7 mouse cellular contexts compared by ENCODE assay signal in the genomic region with DNA sequence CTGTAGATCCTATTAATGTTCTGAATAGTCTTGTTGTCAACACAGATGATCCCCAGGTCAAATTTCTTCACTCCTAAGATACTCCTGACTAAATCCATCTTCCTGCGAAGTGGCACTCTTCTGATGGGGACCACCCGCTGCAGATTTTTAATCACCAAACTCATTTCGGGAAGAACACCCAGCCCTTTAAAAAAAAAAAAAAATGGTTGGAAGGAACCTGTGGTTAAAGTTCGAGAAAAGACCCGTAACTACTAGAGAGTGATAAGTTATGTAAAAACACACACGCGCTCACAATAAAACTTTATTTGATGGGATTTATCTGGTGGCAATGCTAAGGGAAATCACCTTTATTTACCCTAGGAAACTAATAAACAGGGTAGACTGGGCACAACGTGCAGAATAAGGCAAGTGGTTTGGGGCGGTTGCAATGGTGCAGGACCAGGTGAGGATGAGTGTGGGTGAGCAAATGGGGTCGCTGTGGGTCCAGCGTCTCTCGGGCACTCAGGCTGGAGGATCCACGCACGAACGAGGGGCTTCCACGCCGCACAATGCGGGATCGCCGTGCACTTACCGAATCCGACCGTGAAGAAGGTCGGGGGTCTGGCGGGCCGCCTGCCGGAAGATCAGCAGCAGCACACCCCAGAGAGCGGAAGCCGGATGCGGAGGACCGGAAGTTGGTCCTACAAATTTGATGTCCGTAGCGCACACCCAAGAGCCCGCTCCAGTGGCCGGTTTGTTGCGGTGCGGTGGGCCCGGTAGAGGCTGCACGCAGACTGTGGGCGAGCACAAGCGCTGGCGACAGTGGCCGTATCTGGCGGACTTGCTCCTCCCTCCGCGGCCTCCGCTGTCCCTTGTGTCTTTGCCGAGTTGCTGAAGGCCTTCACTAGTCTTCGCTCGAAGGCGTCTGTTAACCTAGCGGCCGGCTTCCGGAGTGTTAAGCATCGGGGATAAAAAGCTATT. TPM values are rescaled to one million over a fixed set of nuclear protein-coding genes. Genes with fewer than 3 reads are reported as not detected.
DNase-seq lines count a peak whose midpoint lies in the region; ATAC-seq and TF ChIP-seq lines count a peak whose summit lies in the region.

A gene (plus strand): TSS at position 725 of the 960 bp plus-strand sequence.
A gene (minus strand): TSS at position 912 of the 960 bp plus-strand sequence.

- peak; percentile 91 for ATAC-seq in intestine, postnatal 0 days
- ATAC-seq in midbrain, embryonic 12.5 days (ENCODE audit: low FRiP score, low read depth) = peak; percentile 98

- intact Hi-C loops in left cerebral cortex, postnatal 4 days (cut with DNase I) = no loop called here

- DNase-seq in adrenal gland, adult 8-10 months = peak; percentile 77
- peak; percentile 90 for DNase-seq in embryo, embryonic 9.5 days (ENCODE audit: extremely low spot score)
- peak; percentile 24 for DNase-seq in gonadal fat pad, adult 2 months (ENCODE audit: low read depth)
- peak; percentile 90 for DNase-seq in left cerebral cortex, postnatal 4 days

- peak; percentile 69 for TF ChIP-seq CTCF in intestine, postnatal 0 days (IDR thresholded peaks at IDR 0.05; ENCODE audit: low read depth)
- TF ChIP-seq CTCF in small intestine, adult 2 months (IDR thresholded peaks at IDR 0.05; ENCODE audit: extremely low read depth, insufficient read length, insufficient replicate concordance, low read depth, low read length) = peak; percentile 60

- no peaks in the 10 kb centered on the region for H3K4me1 ChIP-seq in intestine, postnatal 0 days (replicated peaks; ENCODE audit: control insufficient read depth, insufficient read depth, low read length)
- peaks cover 10% of the 10 kb centered on the region for H3K4me1 ChIP-seq in midbrain, embryonic 12.5 days
- no peaks in the 10 kb centered on the region for H3K4me1 ChIP-seq in small intestine, adult 2 months (ENCODE audit: control insufficient read depth, insufficient read depth, insufficient read length, low read length)

- TF ChIP-seq POLR2A in small intestine, adult 2 months (IDR thresholded peaks at IDR 0.05; ENCODE audit: low read depth, low read length) = peak; percentile 72

- H3K27me3 ChIP-seq in intestine, postnatal 0 days (replicated peaks; ENCODE audit: control insufficient read depth, insufficient read depth, low read length) = no peaks in the 10 kb centered on the region
- no peaks in the 10 kb centered on the region for H3K27me3 ChIP-seq in midbrain, embryonic 12.5 days
- H3K27me3 ChIP-seq in small intestine, adult 2 months (ENCODE audit: control insufficient read depth, insufficient read depth, low read length) = no peaks in the 10 kb centered on the region

- peak within 1 kb of the TSS; percentile 90 for H3K4me3 ChIP-seq in intestine, postnatal 0 days (ENCODE audit: low read depth, low read length)
- peak within 1 kb of the TSS; percentile 57 for H3K4me3 ChIP-seq in midbrain, embryonic 12.5 days
- H3K4me3 ChIP-seq in small intestine, adult 2 months (ENCODE audit: low read depth, low read length) = peak within 1 kb of the TSS; percentile 91

- H3K4me2 ChIP-seq in intestine, postnatal 0 days (replicated peaks; ENCODE audit: low read depth) = peak within 1 kb of the TSS; percentile 65
- peak within 1 kb of the TSS; percentile 55 for H3K4me2 ChIP-seq in midbrain, embryonic 12.5 days (replicated peaks)

- peak within 1 kb of the TSS; percentile 81 for H3K9ac ChIP-seq in intestine, postnatal 0 days (ENCODE audit: low read depth, low read length)
- peak within 1 kb of the TSS; percentile 71 for H3K9ac ChIP-seq in midbrain, embryonic 12.5 days (replicated peaks)

- H3K27ac ChIP-seq in intestine, postnatal 0 days (ENCODE audit: low read depth, low read length) = peak within 1 kb of the TSS; percentile 70
- H3K27ac ChIP-seq in midbrain, embryonic 12.5 days (replicated peaks) = peak within 1 kb of the TSS; percentile 87
- H3K27ac ChIP-seq in small intestine, adult 2 months (ENCODE audit: insufficient read depth, low read depth, low read length) = peak within 1 kb of the TSS; percentile 63

- no peaks in the 10 kb centered on the region for H3K9me3 ChIP-seq in intestine, postnatal 0 days (ENCODE audit: control insufficient read depth)
- no peaks in the 10 kb centered on the region for H3K9me3 ChIP-seq in midbrain, embryonic 12.5 days

- peaks cover 33% of the 10 kb centered on the region for H3K36me3 ChIP-seq in intestine, postnatal 0 days (ENCODE audit: control insufficient read depth, insufficient read depth)
- H3K36me3 ChIP-seq in midbrain, embryonic 12.5 days = peaks cover 40% of the 10 kb centered on the region
- H3K36me3 ChIP-seq in small intestine, adult 2 months (ENCODE audit: control insufficient read depth, insufficient read depth, low read length) = peaks cover 24% of the 10 kb centered on the region

- WGBS in intestine, postnatal 0 days = 1% methylated on average over 55 of the region's 55 CpGs
- 2% methylated on average over 55 of the region's 55 CpGs for WGBS in midbrain, embryonic 12.5 days
- WGBS in small intestine, adult 2 months = under 1% methylated on average over 55 of the region's 55 CpGs

RNA-seq across cellular contexts. Expression of the first gene that starts in this region (rescaled TPM):
- total RNA-seq in adrenal gland, adult 8-10 months (2022) = 10 to 100 TPM; 32.2 to 46.7 (median 40.8) TPM
- 17.3 and 21.6 TPM in 2 replicates for polyA plus RNA-seq in gonadal fat pad, adult 2 months (2012; rRNA removed)
- 22.5 and 34.4 TPM in 2 replicates for polyA plus RNA-seq in intestine, postnatal 0 days (2015; fragmentation: Nextera tagmentation; extraction: Ambion mirVana)
- total RNA-seq in left cerebral cortex, postnatal 4 days (2021) = 10 to 100 TPM; 59.3 to 61.9 TPM
- 81.7 and 86.9 TPM in 2 replicates for polyA plus RNA-seq in midbrain, embryonic 12.5 days (2016; fragmentation: Nextera tagmentation; extraction: Ambion mirVana)
- 5.1 and 9.1 TPM in 2 replicates for polyA plus RNA-seq in small intestine, adult 2 months (2012; rRNA removed)

RNA-seq across cellular contexts. Expression of the second gene that starts in this region (rescaled TPM):
- total RNA-seq in adrenal gland, adult 8-10 months (2022) = 1 to 10 TPM; 2.9 to 5.0 (median 3.1) TPM
- polyA plus RNA-seq in gonadal fat pad, adult 2 months (2012; rRNA removed) = 2.9 and 3.2 TPM in 2 replicates
- polyA plus RNA-seq in intestine, postnatal 0 days (2015; fragmentation: Nextera tagmentation; extraction: Ambion mirVana) = 2.7 and 2.9 TPM in 2 replicates
- total RNA-seq in left cerebral cortex, postnatal 4 days (2021) = 1 to 10 TPM; 3.8 TPM
- 9.2 and 9.3 TPM in 2 replicates for polyA plus RNA-seq in midbrain, embryonic 12.5 days (2016; fragmentation: Nextera tagmentation; extraction: Ambion mirVana)
- polyA plus RNA-seq in small intestine, adult 2 months (2012; rRNA removed) = 0.65 and 2.1 TPM in 2 replicates

Comparison
In these comparisons a context has a peak if more than half of its experiments do, and no peak if none do; other contexts are left out.
1. Peak in every context shown above with its lines: DNase-seq, ATAC-seq, H3K4me3 ChIP-seq and H3K27ac ChIP-seq.
2. DNase-seq: peak in every context shown above with its lines; median percentile 90 in embryo, embryonic 9.5 days; 90 in left cerebral cortex, postnatal 4 days; 77 in adrenal gland, adult 8-10 months; 24 in gonadal fat pad, adult 2 months.